Mouse (Mus musculus) cerebellum, adult 2 months (tissue): Measurements from ENCODE around the gene Ebf1.

ENCODE experiments used
- CTCF ChIP-seq: fragments of 200-500 bp; IDR thresholded peaks from 2 replicates; pipeline ENCODE4 v1.5.1; 2011; ENCODE audit warnings: low read depth, mild to moderate bottlenecking, control low read depth, low read length, moderate library complexity, borderline replicate concordance; ENCODE audit not compliant: insufficient read depth
- POLR2A ChIP-seq: fragments of 200-500 bp; IDR thresholded peaks from 2 replicates; pipeline ENCODE4 v1.6.1; 2011; ENCODE audit warnings: low read length, control low read depth, borderline replicate concordance; ENCODE audit not compliant: insufficient read depth

GRCm38 (mm10) chr11:44785479-44785878, 168.4 kb downstream of the Ebf1 start:
- TF ChIP-seq CTCF (no peak), POLR2A (no peak)
